Mouse (Mus musculus) cerebellum, adult 9-11 months (tissue): ENCODE results near the gene Olfr1297.

Experiments
- DNase-seq: peaks from one replicate; pipeline ENCODE4 v3.0.0; 2022

The Olfr1297 gene

GRCm38 (mm10) chr2:111626397-111626796, at the start of gene Olfr1297:
TSS of gene Olfr1297 (minus strand) at chr2:111626497.
- no peak for DNase-seq

- no peak for DNase-seq
Measured at GRCm38 (mm10) chr2:111661119-111661518, 34.8 kb upstream of the Olfr1297 start, which contains the start of gene Olfr1299. TSS of gene Olfr1299 (plus strand) at chr2:111661419.

- DNase-seq: no peak
Measured at GRCm38 (mm10) chr2:111649101-111649500, 22.8 kb upstream of the Olfr1297 start, which contains the start of gene Olfr1298. TSS of gene Olfr1298 (minus strand) at chr2:111649201.

GRCm38 (mm10) chr2:111569581-111569980, 56.7 kb downstream of the Olfr1297 start, which contains the start of gene Olfr1295:
TSS of gene Olfr1295 (minus strand) at chr2:111569681.
- DNase-seq: no peak
